Mouse (Mus musculus) midbrain, embryonic 14.5 days (tissue): ENCODE data around the gene Ldlrad3. TPM values are rescaled to one million over a fixed set of nuclear protein-coding genes. Genes with fewer than 3 reads are reported as not detected.

ENCODE experiments used
- ATAC-seq: fragments of 200-750 bp; cut with Nextera tagmentation; 2 replicates; pipeline ENCODE4 v1.8.0; 2017; ENCODE audit warnings: moderate number of reproducible peaks, moderate library complexity; ENCODE audit not compliant: low FRiP score, low TSS enrichment
- DNase-seq: peaks from one replicate; pipeline ENCODE4 v3.0.0-alpha.2; 2015
- H3K27ac ChIP-seq: fragments of 300-500 bp; sonication (generic); replicated peaks from 2 replicates; pipeline ENCODE4 v1.5.1; 2014; ENCODE audit warnings: mild to moderate bottlenecking, low read depth, low read length, moderate library complexity
- H3K27me3 ChIP-seq: fragments of 300-500 bp; sonication (generic); 2 replicates; pipeline ENCODE4 v1.6.1; 2014; ENCODE audit warnings: low read length, control low read depth, mixed read lengths; ENCODE audit not compliant: control insufficient read depth, insufficient read depth
- H3K36me3 ChIP-seq: fragments of 300-500 bp; sonication (generic); 2 replicates; pipeline ENCODE4 v1.6.1; 2014; ENCODE audit warnings: low read length, control low read depth; ENCODE audit not compliant: control insufficient read depth, insufficient read depth
- H3K4me1 ChIP-seq: fragments of 300-500 bp; sonication (generic); 2 replicates; pipeline ENCODE4 v1.6.1; 2014; ENCODE audit warnings: mild to moderate bottlenecking, antibody characterized with exemption, low read length, control low read depth; ENCODE audit not compliant: control insufficient read depth, insufficient read depth
- H3K4me2 ChIP-seq: fragments of 300-500 bp; sonication (generic); 2 replicates; pipeline ENCODE4 v1.6.1; 2014; ENCODE audit warnings: mild to moderate bottlenecking, low read length, moderate library complexity
- H3K4me3 ChIP-seq: fragments of 300-500 bp; sonication (generic); replicated peaks from 2 replicates; pipeline ENCODE4 v1.5.1; 2014; ENCODE audit warnings: low read depth, low read length
- H3K9ac ChIP-seq: fragments of 300-500 bp; sonication (generic); replicated peaks from 2 replicates; pipeline ENCODE4 v1.6.1; 2014; ENCODE audit warnings: mild to moderate bottlenecking, low read length, moderate library complexity
- H3K9me3 ChIP-seq: fragments of 300-500 bp; sonication (generic); 2 replicates; pipeline ENCODE4 v1.6.1; 2016; ENCODE audit warnings: low read length, control low read depth, mixed read lengths; ENCODE audit not compliant: control insufficient read depth
- WGBS: fragments of 180-500 bp; shearing (Covaris S2); extraction: QIAGEN DNeasy Blood & Tissue Kit; methylation state at CpG from one replicate; pipeline ENCODE4 v1.1.7; 2014; 5-methylcytosine and 5-hydroxymethylcytosine counted together
- polyA plus RNA-seq: library from polyadenylated mRNA; unstranded; fragments of >200 nt; fragmentation: Nextera tagmentation; extraction: Ambion mirVana; gene quantifications from 2 replicates; pipeline ENCODE4 v1.2.1, GENCODE M21; 2014

Gene Ldlrad3
- polyA plus RNA-seq, 1 experiment from 2014 or later, result 34.0 TPM

- DNase-seq (no peak), ATAC-seq (no peak)
- H3K27me3 ChIP-seq, result no peaks in the 10 kb centered on the region
- no peaks in the 10 kb centered on the region for H3K9me3 ChIP-seq
- no peak overlapping the region for H3K4me2 ChIP-seq
- H3K4me3 ChIP-seq, result no peak overlapping the region
- H3K27ac ChIP-seq, result no peak overlapping the region
- H3K4me1 ChIP-seq, result peaks cover 38% of the 10 kb centered on the region
- WGBS, result 92% methylated on average over 2 of the region's 2 CpGs
- H3K9ac ChIP-seq, result no peak overlapping the region
- H3K36me3 ChIP-seq, result no peaks in the 10 kb centered on the region
Observed at GRCm38 (mm10) chr2:102040011-102040410, 146.2 kb downstream of the Ldlrad3 start.

- Histone ChIP-seq H3K27ac (no peak overlapping the region; the same call in 1 of the 2 replicates), H3K4me1 (peaks cover 43% of the 10 kb centered on the region), H3K27me3 (no peaks in the 10 kb centered on the region), H3K9me3 (no peaks in the 10 kb centered on the region), H3K36me3 (no peaks in the 10 kb centered on the region), H3K4me2 (no peak overlapping the region), H3K4me3 (no peak overlapping the region), H3K9ac (no peak overlapping the region)
- ATAC-seq, result no peak
- WGBS, result 90% methylated on average over 7 of the region's 7 CpGs
- DNase-seq, result no peak
Observed at GRCm38 (mm10) chr2:102038895-102039667, 147.1 kb downstream of the Ldlrad3 start.

- peaks cover 49% of the 10 kb centered on the region for H3K4me1 ChIP-seq
- H3K27me3 ChIP-seq, result no peaks in the 10 kb centered on the region
- no peak overlapping the region for H3K4me2 ChIP-seq
- DNase-seq (peak; percentile 72), ATAC-seq (peak; percentile 59; the same call in 1 of the 2 replicates)
- WGBS, result 20% methylated on average over 10 of the region's 10 CpGs
- H3K4me3 ChIP-seq, result no peak overlapping the region
- H3K9ac ChIP-seq, result no peak overlapping the region
- no peaks in the 10 kb centered on the region for H3K9me3 ChIP-seq
- H3K27ac ChIP-seq, result peak overlapping the region; percentile 66
- H3K36me3 ChIP-seq, result no peaks in the 10 kb centered on the region
Observed at GRCm38 (mm10) chr2:102038229-102038894, 147.8 kb downstream of the Ldlrad3 start.

GRCm38 (mm10) chr2:102036665-102037511 lies 149.3 kb downstream of the Ldlrad3 start:
- peak; percentile 70 for DNase-seq
- Histone ChIP-seq H3K4me2 (peak overlapping the region; percentile 22; the same call in 1 of the 2 replicates), H3K4me1 (peaks cover 58% of the 10 kb centered on the region), H3K27me3 (no peaks in the 10 kb centered on the region), H3K9ac (peak overlapping the region; percentile 23; the same call in 1 of the 2 replicates), H3K36me3 (no peaks in the 10 kb centered on the region), H3K4me3 (no peak overlapping the region), H3K27ac (peak overlapping the region; percentile 86), H3K9me3 (no peaks in the 10 kb centered on the region)
- WGBS, result 44% methylated on average over 18 of the region's 18 CpGs
- peak; percentile 67 for ATAC-seq

GRCm38 (mm10) chr2:102034513-102034879 lies 151.7 kb downstream of the Ldlrad3 start:
- Histone ChIP-seq H3K4me1 (peaks cover 67% of the 10 kb centered on the region), H3K27ac (no peak overlapping the region), H3K4me2 (no peak overlapping the region), H3K9me3 (no peaks in the 10 kb centered on the region), H3K27me3 (no peaks in the 10 kb centered on the region), H3K4me3 (no peak overlapping the region), H3K36me3 (no peaks in the 10 kb centered on the region), H3K9ac (no peak overlapping the region)
- ATAC-seq (no peak), DNase-seq (no peak)
- 71% methylated on average over 11 of the region's 11 CpGs for WGBS

- peaks cover 71% of the 10 kb centered on the region for H3K4me1 ChIP-seq
- H3K36me3 ChIP-seq, result no peaks in the 10 kb centered on the region
- no peak overlapping the region for H3K9ac ChIP-seq
- peak overlapping the region; percentile 15; the same call in 1 of the 2 replicates for H3K27ac ChIP-seq
- H3K27me3 ChIP-seq, result no peaks in the 10 kb centered on the region
- 61% methylated on average over 9 of the region's 9 CpGs for WGBS
- H3K4me3 ChIP-seq, result no peak overlapping the region
- DNase-seq (no peak), ATAC-seq (no peak)
- H3K9me3 ChIP-seq, result no peaks in the 10 kb centered on the region
- H3K4me2 ChIP-seq, result no peak overlapping the region
Observed at GRCm38 (mm10) chr2:102033818-102034512, 152.2 kb downstream of the Ldlrad3 start.

- H3K27me3 ChIP-seq, result no peaks in the 10 kb centered on the region
- no peak overlapping the region for H3K4me3 ChIP-seq
- 64% methylated on average over 9 of the region's 9 CpGs for WGBS
- peak overlapping the region; percentile 55; the same call in 1 of the 2 replicates for H3K27ac ChIP-seq
- H3K36me3 ChIP-seq, result no peaks in the 10 kb centered on the region
- no peak overlapping the region for H3K9ac ChIP-seq
- ATAC-seq, result 0 out of 2 replicates have a peak, but pooled peaks have one; percentile 5
- DNase-seq, result peak; percentile 80
- no peaks in the 10 kb centered on the region for H3K9me3 ChIP-seq
- H3K4me1 ChIP-seq, result peaks cover 60% of the 10 kb centered on the region
- no peak overlapping the region for H3K4me2 ChIP-seq
Observed at GRCm38 (mm10) chr2:102032713-102033343, 153.4 kb downstream of the Ldlrad3 start.
